Mouse (Mus musculus) hindbrain, embryonic 14.5 days (tissue): ENCODE results near the gene Parp16. TPM values are rescaled to one million over a fixed set of nuclear protein-coding genes. Genes with fewer than 3 reads are reported as not detected.
A peak's percentile ranks its signal among the peaks of the same experiment; 100 is the strongest.

Experiments
- ATAC-seq: fragments of 200-750 bp; cut with Nextera tagmentation; 2 replicates; pipeline ENCODE4 v1.8.0; 2017; ENCODE audit warnings: moderate number of reproducible peaks, mild to moderate bottlenecking, moderate TSS enrichment, moderate library complexity; ENCODE audit not compliant: low FRiP score
- DNase-seq: peaks from one replicate; pipeline ENCODE4 v3.0.0-alpha.2; 2015; ENCODE audit warnings: low spot score
- H3K27ac ChIP-seq: fragments of 300-500 bp; sonication (generic); 2 replicates; pipeline ENCODE4 v1.5.1; 2014; ENCODE audit warnings: mild to moderate bottlenecking, moderate library complexity
- H3K27me3 ChIP-seq: fragments of 300-500 bp; sonication (generic); 2 replicates; pipeline ENCODE4 v1.6.1; 2014; ENCODE audit warnings: mild to moderate bottlenecking, low read length, mixed read lengths; ENCODE audit not compliant: control insufficient read depth, insufficient read depth
- H3K36me3 ChIP-seq: fragments of 300-500 bp; sonication (generic); replicated peaks from 2 replicates; pipeline ENCODE4 v1.6.1; 2014; ENCODE audit not compliant: control insufficient read depth, insufficient read depth
- H3K4me1 ChIP-seq: fragments of 300-500 bp; sonication (generic); replicated peaks from 2 replicates; pipeline ENCODE4 v1.6.1; 2014; ENCODE audit warnings: antibody characterized with exemption, low read length, mixed read lengths; ENCODE audit not compliant: control insufficient read depth, insufficient read depth
- H3K4me2 ChIP-seq: fragments of 300-500 bp; sonication (generic); replicated peaks from 2 replicates; pipeline ENCODE4 v1.6.1; 2014; ENCODE audit warnings: mild to moderate bottlenecking, moderate library complexity
- H3K4me3 ChIP-seq: fragments of 300-500 bp; sonication (generic); replicated peaks from 2 replicates; pipeline ENCODE4 v1.5.1; 2014; ENCODE audit warnings: mild to moderate bottlenecking, low read length
- H3K9ac ChIP-seq: fragments of 300-500 bp; sonication (generic); 2 replicates; pipeline ENCODE4 v1.6.1; 2014
- H3K9me3 ChIP-seq: fragments of 300-500 bp; sonication (generic); 2 replicates; pipeline ENCODE4 v1.6.1; 2016; ENCODE audit warnings: low read length; ENCODE audit not compliant: control insufficient read depth
- whole genome bisulfite sequencing: fragments of 180-500 bp; shearing (Covaris S2); extraction: QIAGEN DNeasy Blood & Tissue Kit; methylation state at CpG from one replicate; pipeline ENCODE4 v1.1.7; 2014; 5-methylcytosine and 5-hydroxymethylcytosine counted together
- polyA plus RNA-seq: library from polyadenylated mRNA; unstranded; fragments of >200 nt; fragmentation: Nextera tagmentation; extraction: Ambion mirVana; gene quantifications from 2 replicates; pipeline ENCODE4 v1.2.1, GENCODE M21; 2014

The Parp16 gene
- polyA plus RNA-seq = 6.3 and 7.9 TPM in 2 replicates

DNA sequence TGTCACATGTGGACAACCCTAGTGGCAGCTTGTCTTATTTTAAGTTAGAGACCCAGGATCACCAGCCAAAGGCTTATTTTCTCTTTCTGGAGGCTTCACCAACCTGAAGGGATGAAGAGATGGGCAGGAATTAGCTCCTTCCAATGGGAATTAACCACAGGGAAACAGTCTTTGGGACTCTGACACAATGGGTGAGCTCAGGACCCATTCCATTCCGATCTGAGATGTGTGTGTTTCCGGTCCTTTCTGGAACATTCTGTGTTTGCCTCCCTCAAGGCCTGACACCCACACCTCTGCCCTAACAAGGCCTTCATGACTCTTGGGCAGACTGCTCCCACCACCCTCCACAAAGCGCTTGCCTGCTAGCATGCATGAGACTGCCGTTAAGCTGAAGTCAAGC, at the start of gene Parp16:
Parp16 (plus strand) TSS at position 301 of the 400 bp plus-strand sequence.
- Histone ChIP-seq H3K4me3 (no peak within 1 kb of the TSS), H3K36me3 (no peaks in the 10 kb centered on the region), H3K27me3 (no peaks in the 10 kb centered on the region), H3K4me2 (no peak within 1 kb of the TSS), H3K27ac (peak within 1 kb of the TSS; percentile 86), H3K9me3 (no peaks in the 10 kb centered on the region), H3K9ac (peak within 1 kb of the TSS; percentile 22), H3K4me1 (peaks cover 22% of the 10 kb centered on the region; the same call in 1 of the 2 replicates)
- ATAC-seq = no peak
- no peak for DNase-seq
- 90% methylated on average over 4 of the region's 4 CpGs for WGBS

DNA sequence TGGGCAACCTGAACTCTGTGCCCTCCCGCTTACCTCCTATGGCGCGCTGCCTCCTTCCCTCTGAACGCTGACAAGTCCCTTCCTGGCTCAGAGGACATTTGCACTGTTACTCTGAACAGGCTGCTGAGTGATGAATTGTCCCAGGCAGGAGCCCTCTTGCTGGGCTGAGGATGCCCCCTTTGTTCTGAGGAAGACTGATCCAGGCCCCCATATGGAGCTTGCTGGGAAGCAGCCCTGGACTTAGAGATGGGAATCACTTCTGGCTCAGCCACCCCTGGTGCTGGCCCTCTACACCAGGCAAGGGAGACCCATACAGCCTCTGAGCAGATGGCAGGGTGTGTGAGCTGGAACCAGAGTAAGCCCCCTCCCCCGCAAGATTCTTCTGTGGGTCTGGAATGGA, 49.2 kb upstream of the Parp16 start:
- H3K27me3 ChIP-seq = no peaks in the 10 kb centered on the region
- 31% methylated on average over 5 of the region's 5 CpGs for whole genome bisulfite sequencing
- ATAC-seq (no peak), DNase-seq (no peak)
- H3K27ac ChIP-seq = peak overlapping the region; percentile 23
- no peaks in the 10 kb centered on the region for H3K9me3 ChIP-seq
- H3K4me2 ChIP-seq = no peak overlapping the region; the same call in 1 of the 2 replicates
- H3K36me3 ChIP-seq = peaks cover 44% of the 10 kb centered on the region
- no peak overlapping the region for H3K9ac ChIP-seq
- peaks cover 33% of the 10 kb centered on the region for H3K4me1 ChIP-seq
- H3K4me3 ChIP-seq = no peak overlapping the region

GRCm38 (mm10) chr9:65148507-65148906, 46.6 kb upstream of the Parp16 start:
- Histone ChIP-seq H3K27me3 (no peaks in the 10 kb centered on the region), H3K9me3 (no peaks in the 10 kb centered on the region), H3K4me3 (no peak overlapping the region), H3K4me2 (no peak overlapping the region), H3K9ac (no peak overlapping the region), H3K36me3 (peaks cover 44% of the 10 kb centered on the region), H3K27ac (no peak overlapping the region), H3K4me1 (peaks cover 32% of the 10 kb centered on the region)
- WGBS = 80% methylated on average over 7 of the region's 7 CpGs
- DNase-seq (no peak), ATAC-seq (no peak)

DNA sequence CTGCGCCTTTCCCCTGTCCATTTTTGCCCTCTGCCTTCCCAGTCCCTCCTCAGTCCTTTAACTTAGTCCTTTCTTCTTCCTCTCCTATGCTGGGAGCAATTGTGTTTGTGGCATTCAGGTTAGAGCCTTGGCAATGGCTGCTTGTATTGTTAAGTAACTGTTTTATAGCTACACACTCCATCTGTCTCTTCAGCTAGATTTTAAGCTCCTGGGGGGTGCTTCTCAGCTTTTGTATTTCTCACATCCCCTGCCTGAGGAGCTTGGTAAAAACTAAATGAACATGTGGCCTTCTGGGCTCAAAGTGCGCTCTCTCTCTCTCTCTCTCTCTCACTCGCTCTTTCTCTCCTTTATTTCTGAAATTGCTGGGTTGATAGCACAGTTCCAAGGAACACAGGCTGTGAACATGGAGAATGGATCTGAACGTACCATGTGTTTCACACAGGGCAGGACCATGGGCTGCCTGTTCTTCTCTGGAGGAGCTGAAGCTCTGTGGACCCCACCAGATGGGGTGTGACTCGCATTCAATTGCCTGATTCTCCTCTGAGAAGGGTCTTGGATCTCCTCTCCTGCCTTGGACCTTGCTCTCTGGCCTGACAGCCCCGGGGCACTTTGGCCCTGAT, 42.3 kb upstream of the Parp16 start:
- no peaks in the 10 kb centered on the region for H3K27me3 ChIP-seq
- H3K9me3 ChIP-seq = no peaks in the 10 kb centered on the region
- peaks cover 46% of the 10 kb centered on the region for H3K4me1 ChIP-seq
- peak overlapping the region; percentile 39 for H3K9ac ChIP-seq
- H3K4me2 ChIP-seq = 0 out of 2 replicates have a peak overlapping the region, but pooled peaks have one; percentile 6
- 0 out of 2 replicates have a peak, but pooled peaks have one; percentile 56 for ATAC-seq
- peaks cover 9% of the 10 kb centered on the region for H3K36me3 ChIP-seq
- no peak overlapping the region for H3K4me3 ChIP-seq
- peak overlapping the region; percentile 77 for H3K27ac ChIP-seq
- DNase-seq = no peak
- WGBS = 23% methylated on average over 6 of the region's 6 CpGs

- H3K9me3 ChIP-seq = no peaks in the 10 kb centered on the region
- 0 out of 2 replicates have a peak overlapping the region, but pooled peaks have one; percentile 6 for H3K4me2 ChIP-seq
- H3K36me3 ChIP-seq = peaks cover 9% of the 10 kb centered on the region
- H3K27me3 ChIP-seq = no peaks in the 10 kb centered on the region
- peak overlapping the region; percentile 77 for H3K27ac ChIP-seq
- DNase-seq = no peak
- peak; percentile 72; the same call in 1 of the 2 replicates for ATAC-seq
- H3K9ac ChIP-seq = peak overlapping the region; percentile 39; the same call in 1 of the 2 replicates
- 1% methylated on average over 5 of the region's 5 CpGs for WGBS
- no peak overlapping the region for H3K4me3 ChIP-seq
- peaks cover 48% of the 10 kb centered on the region for H3K4me1 ChIP-seq
Measured at GRCm38 (mm10) chr9:65153331-65153711, 41.8 kb upstream of the Parp16 start.

DNA sequence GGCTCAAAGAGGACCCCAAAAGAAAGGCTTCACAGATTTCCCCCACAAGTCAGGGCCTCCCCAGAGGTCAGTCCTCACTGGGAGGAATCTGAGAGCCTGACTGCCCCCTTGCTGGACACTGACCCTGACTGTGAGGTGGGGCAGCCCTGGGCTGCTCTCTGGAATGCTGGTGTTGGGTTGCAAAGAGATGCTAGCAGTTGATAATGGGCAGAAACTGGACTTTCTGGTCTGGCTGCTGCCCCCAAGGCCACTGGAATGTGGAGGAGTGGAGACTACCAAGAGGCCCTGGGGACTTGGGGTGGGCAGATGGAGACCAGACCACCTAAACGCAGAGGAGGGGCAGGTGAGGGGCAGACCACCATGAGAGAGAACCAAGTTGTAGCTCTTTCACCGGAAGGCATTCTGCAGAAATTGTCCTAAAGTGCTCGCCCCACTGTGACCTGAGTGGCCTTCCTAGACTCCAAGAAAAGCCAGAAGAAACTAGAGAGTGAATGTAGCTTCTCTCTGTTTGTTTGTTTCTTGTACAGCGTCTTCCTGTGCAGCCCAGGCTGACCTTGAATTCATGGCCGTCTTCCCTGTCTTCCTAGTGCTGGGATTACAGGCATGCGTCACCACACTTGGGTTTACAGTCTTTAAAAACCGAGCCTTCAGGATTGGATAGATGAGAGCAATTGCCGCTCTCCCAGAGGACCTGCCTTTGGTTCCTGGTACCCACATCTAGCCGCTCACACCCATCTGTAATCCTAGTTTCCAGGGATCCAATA, 40.3 kb upstream of the Parp16 start:
- H3K36me3 ChIP-seq = no peaks in the 10 kb centered on the region; the same call in none of the 2 replicates
- no peak overlapping the region for H3K4me3 ChIP-seq
- H3K27me3 ChIP-seq = no peaks in the 10 kb centered on the region
- DNase-seq (no peak), ATAC-seq (no peak)
- H3K4me1 ChIP-seq = peaks cover 48% of the 10 kb centered on the region
- H3K9ac ChIP-seq = no peak overlapping the region
- H3K27ac ChIP-seq = 0 out of 2 replicates have a peak overlapping the region, but pooled peaks have one; percentile 77
- no peaks in the 10 kb centered on the region for H3K9me3 ChIP-seq
- no peak overlapping the region for H3K4me2 ChIP-seq
- WGBS = 62% methylated on average over 9 of the region's 9 CpGs

DNA sequence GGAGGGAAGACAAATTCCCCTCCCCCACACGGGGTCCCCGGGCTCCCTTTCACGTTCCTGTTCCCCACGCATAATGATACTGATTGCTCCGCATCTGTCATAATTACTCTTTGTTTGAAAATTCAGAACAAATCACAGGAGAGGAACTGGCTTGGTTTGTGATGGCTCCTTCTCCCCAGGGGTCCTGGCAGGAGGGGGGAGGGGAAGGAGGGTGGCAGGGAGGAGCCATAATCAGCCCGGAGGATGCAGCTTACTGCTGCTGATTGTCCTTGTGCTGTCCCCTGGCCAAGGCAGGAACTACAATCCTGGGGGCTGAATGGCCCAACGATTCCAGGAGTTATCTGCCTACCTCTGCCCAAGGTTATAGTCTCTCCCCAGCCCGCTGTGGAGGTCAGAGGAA, 38.5 kb upstream of the Parp16 start:
- no peak for DNase-seq

DNA sequence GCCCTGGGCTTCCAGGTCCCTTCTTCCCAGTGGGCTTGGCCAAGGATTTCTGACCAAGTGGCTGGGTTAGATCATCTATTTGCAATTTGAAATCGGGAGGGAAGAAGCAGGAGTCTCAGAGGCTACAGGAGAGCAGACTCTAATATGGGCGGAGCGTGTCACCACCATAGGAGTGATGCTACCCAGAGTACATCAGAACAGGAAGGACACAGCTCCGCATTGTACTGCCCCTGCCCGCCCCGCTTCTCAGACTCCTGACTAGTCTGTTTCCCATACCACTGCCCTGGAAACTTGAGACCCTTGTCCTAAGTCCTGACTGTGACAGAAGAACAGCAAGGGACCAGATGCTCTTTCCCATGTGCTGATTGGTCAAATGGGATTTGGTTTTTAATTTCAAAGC, 37.5 kb upstream of the Parp16 start:
- DNase-seq (no peak), ATAC-seq (no peak)
- no peak overlapping the region for H3K27ac ChIP-seq
- peaks cover 66% of the 10 kb centered on the region for H3K4me1 ChIP-seq
- no peak overlapping the region for H3K4me2 ChIP-seq
- no peaks in the 10 kb centered on the region for H3K9me3 ChIP-seq
- no peaks in the 10 kb centered on the region; the same call in 1 of the 2 replicates for H3K36me3 ChIP-seq
- WGBS = 54% methylated on average over 6 of the region's 6 CpGs
- H3K4me3 ChIP-seq = no peak overlapping the region
- H3K27me3 ChIP-seq = no peaks in the 10 kb centered on the region
- H3K9ac ChIP-seq = no peak overlapping the region

More for the DNA sequence above, 38.5 kb upstream of the Parp16 start:
- no peaks in the 10 kb centered on the region; the same call in 1 of the 2 replicates for H3K36me3 ChIP-seq
- H3K4me3 ChIP-seq = no peak overlapping the region
- H3K9me3 ChIP-seq = no peaks in the 10 kb centered on the region
- peak overlapping the region; percentile 35 for H3K4me2 ChIP-seq
- no peaks in the 10 kb centered on the region for H3K27me3 ChIP-seq
- peak; percentile 35; the same call in 1 of the 2 replicates for ATAC-seq
- 5% methylated on average over 8 of the region's 8 CpGs for WGBS
- peak overlapping the region; percentile 52 for H3K27ac ChIP-seq
- H3K4me1 ChIP-seq = peaks cover 58% of the 10 kb centered on the region
- peak overlapping the region; percentile 39; the same call in 1 of the 2 replicates for H3K9ac ChIP-seq

GRCm38 (mm10) chr9:65161188-65161587, 34.0 kb upstream of the Parp16 start:
- no peak for DNase-seq
- Histone ChIP-seq H3K9ac (0 out of 2 replicates have a peak overlapping the region, but pooled peaks have one; percentile 14), H3K4me2 (no peak overlapping the region), H3K36me3 (no peaks in the 10 kb centered on the region), H3K4me1 (peaks cover 48% of the 10 kb centered on the region), H3K27ac (no peak overlapping the region), H3K27me3 (no peaks in the 10 kb centered on the region), H3K9me3 (no peaks in the 10 kb centered on the region), H3K4me3 (no peak overlapping the region)
- no peak for ATAC-seq
- WGBS = 17% methylated on average over 4 of the region's 4 CpGs
